Comparison of ENCODE assay signal across 9 mouse cellular contexts in the genomic region with DNA sequence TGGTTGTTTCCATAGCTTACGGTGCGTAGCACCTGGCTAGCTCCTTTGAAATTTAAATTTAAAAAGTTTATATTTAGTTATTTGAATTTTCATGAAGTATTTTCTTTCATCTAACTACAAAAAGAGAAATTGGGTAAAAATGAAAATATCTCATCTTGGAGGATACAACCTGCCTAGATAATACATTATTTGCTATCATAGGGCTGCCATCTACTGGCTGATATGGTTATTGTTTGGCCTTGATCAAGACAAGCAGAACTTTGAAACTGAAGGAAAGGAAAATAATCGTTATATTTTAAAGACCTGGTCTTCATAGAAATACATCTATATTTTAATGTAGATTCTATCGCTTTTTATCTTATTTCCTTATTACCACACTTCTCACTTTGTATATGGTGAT.
DNase-seq lines count a peak whose midpoint lies in the region; ATAC-seq and TF ChIP-seq lines count a peak whose summit lies in the region.
"Had no signal": no experiment of that assay in that cellular context is flagged by ENCODE, and none has a peak within 500 bp of the region (broad histone marks: within the 10 kb centered on the region; RNA-seq: fewer than 3 reads in every experiment).

No protein-coding gene starts in this region.

- peak; percentile 11 for DNase-seq in kidney, postnatal 14 days
- DNase-seq in A20 (ENCODE audit: low read depth, low spot score) (peak; percentile 43), MEL (ENCODE audit: low read depth, low spot score) (peak; percentile 35)
- peak; percentile 13 for DNase-seq in layer of hippocampus, adult 9-11 months
- no peak for DNase-seq in B cell, adult 2 months
- DNase-seq in urinary bladder, postnatal 10 days (ENCODE audit: low spot score): no peak
- DNase-seq: kidney, adult 2 months had no signal

- TF ChIP-seq POLR2A in MEL (IDR thresholded peaks at IDR 0.05; ENCODE audit: control insufficient read depth in 1 of 2, insufficient read depth in 1 of 2, low read depth in 1 of 2, low read length in 2 of 2, poor library complexity in 1 of 2): no peak

- H3K9ac ChIP-seq in kidney, embryonic 15.5 days: no peak overlapping the region
- H3K9ac ChIP-seq in MEL (ENCODE audit: control insufficient read depth, low read depth, low read length, poor library complexity, severe bottlenecking): no peak overlapping the region

- no peaks in the 10 kb centered on the region for H3K36me3 ChIP-seq in kidney, embryonic 15.5 days
- no peaks in the 10 kb centered on the region for H3K36me3 ChIP-seq in MEL (ENCODE audit: control insufficient read depth in 1 of 2, insufficient read depth in 2 of 2, low read length in 2 of 2)

- H3K79me2 ChIP-seq in MEL (ENCODE audit: control insufficient read depth, insufficient read depth, low read length, poor library complexity): no peaks in the 10 kb centered on the region

- TF ChIP-seq RAD21 in MEL (IDR thresholded peaks at IDR 0.05; ENCODE audit: low read depth, low read length): peak; percentile 67

- peak in 2 of 3 experiments; percentile 11 to 56; a peak in 2 of 6 replicates for TF ChIP-seq CTCF in MEL (IDR thresholded peaks at IDR 0.05 in 2 of 3, conservative IDR thresholded peaks at IDR 0.05 in 1 of 3; ENCODE audit: control insufficient read depth in 1 of 3, insufficient read depth in 1 of 3, low read depth in 2 of 3, low read length in 3 of 3, poor library complexity in 1 of 3, severe bottlenecking in 1 of 3)

- no peaks in the 10 kb centered on the region for H3K4me1 ChIP-seq in kidney, embryonic 15.5 days
- no peaks in the 10 kb centered on the region for H3K4me1 ChIP-seq in MEL (ENCODE audit: control insufficient read depth in 1 of 2, insufficient read depth in 2 of 2, low read length in 2 of 2)

- H3K27ac ChIP-seq in kidney, embryonic 15.5 days: no peak overlapping the region
- no peak overlapping the region for H3K27ac ChIP-seq in MEL (ENCODE audit: control insufficient read depth, low read depth, low read length)
- H3K27ac ChIP-seq: macrophage had no signal

- H3K9me3 ChIP-seq in kidney, embryonic 15.5 days (replicated peaks): no peaks in the 10 kb centered on the region
- no peaks in the 10 kb centered on the region for H3K9me3 ChIP-seq in MEL (replicated peaks; ENCODE audit: insufficient read depth, low read length)

- no peaks in the 10 kb centered on the region for H3K27me3 ChIP-seq in kidney, embryonic 15.5 days
- H3K27me3 ChIP-seq in MEL (ENCODE audit: control insufficient read depth in 1 of 2, insufficient read depth in 2 of 2, low read length in 2 of 2): no peaks in the 10 kb centered on the region

- no peak overlapping the region for H3K4me2 ChIP-seq in kidney, embryonic 15.5 days

- H3K4me3 ChIP-seq in kidney, embryonic 15.5 days (replicated peaks): no peak overlapping the region
- H3K4me3 ChIP-seq in MEL (ENCODE audit: control insufficient read depth in 1 of 2, insufficient read depth in 1 of 2, low read depth in 2 of 2, low read length in 2 of 2): no peak overlapping the region

- TF ChIP-seq EP300 in MEL (IDR thresholded peaks at IDR 0.05; ENCODE audit: low read depth in 1 of 2, low read length in 2 of 2): no peak

- WGBS in kidney, embryonic 15.5 days: 81% methylated on average over 4 of the region's 4 CpGs

- ATAC-seq in kidney, embryonic 15.5 days (replicated peaks; ENCODE audit: low FRiP score): no peak

TF ChIP-seq in MEL, 35 proteins besides CTCF, POLR2A, EP300 and RAD21:
- TF ChIP-seq RCOR1 (IDR thresholded peaks at IDR 0.05; ENCODE audit: low read depth, low read length) (no peak), SMC3 (IDR thresholded peaks at IDR 0.05; ENCODE audit: low read depth, low read length) (peak; percentile 48), ZC3H11A (IDR thresholded peaks at IDR 0.05; ENCODE audit: low read depth, low read length) (peak; percentile 45; the same call in 1 of the 2 replicates)

Comparison
In these comparisons a context has a peak if more than half of its experiments do, and no peak if none do; other contexts are left out.
1. DNase-seq: peak in kidney, postnatal 14 days (single experiment), A20 (single experiment), MEL (single experiment) and layer of hippocampus, adult 9-11 months (single experiment); none in B cell, adult 2 months (0 of 2) and urinary bladder, postnatal 10 days (single experiment).